Mouse (Mus musculus) cortical plate, adult 2 months (tissue): ENCODE measurements around the gene Ptafr. TPM values are rescaled to one million over a fixed set of nuclear protein-coding genes. Genes with fewer than 3 reads are reported as not detected.
A peak's percentile ranks its signal among the peaks of the same experiment; 100 is the strongest.

Source experiments
- H3K27ac ChIP-seq: fragments of 200-500 bp; 2 replicates; pipeline ENCODE4 v1.5.1; 2012; ENCODE audit warnings: low read length, control low read depth, inconsistent platforms; ENCODE audit not compliant: insufficient read depth
- H3K4me1 ChIP-seq: fragments of 200-500 bp; 2 replicates; pipeline ENCODE4 v1.6.1; 2011; ENCODE audit warnings: low read length; ENCODE audit not compliant: control insufficient read depth, insufficient read depth
- H3K4me3 ChIP-seq: fragments of 200-500 bp; 2 replicates; pipeline ENCODE4 v1.5.1; 2011; ENCODE audit warnings: mild to moderate bottlenecking, low read length, control low read depth; ENCODE audit not compliant: insufficient read depth
- CTCF ChIP-seq: fragments of 200-500 bp; IDR thresholded peaks from 2 replicates; pipeline ENCODE4 v1.5.1; 2011; ENCODE audit warnings: mild to moderate bottlenecking, control low read depth, low read length; ENCODE audit not compliant: insufficient read depth; ENCODE audit errors: extremely low read depth
- POLR2A ChIP-seq: fragments of 200-500 bp; IDR thresholded peaks from 2 replicates; pipeline ENCODE4 v1.6.1; 2011; ENCODE audit warnings: mild to moderate bottlenecking, low read length, control low read depth; ENCODE audit not compliant: insufficient read depth; ENCODE audit errors: extremely low read depth
- polyA plus RNA-seq: library from polyadenylated mRNA; depleted of rRNA; stranded (reverse); fragments of >200 nt; gene quantifications from 2 replicates; pipeline ENCODE4 v1.2.3, GENCODE M21; 2012

The Ptafr gene
- polyA plus RNA-seq, 1 experiment = 1.5 TPM

GRCm38 (mm10) chr4:132603468-132603867 lies 39.6 kb downstream of the Ptafr start:
- H3K4me1 ChIP-seq = 0 out of 2 replicates have a peak, but pooled peaks cover 2% of the 10 kb centered on the region
- H3K27ac ChIP-seq = no peak overlapping the region

GRCm38 (mm10) chr4:132605816-132606215 lies 41.9 kb downstream of the Ptafr start:
- TF ChIP-seq POLR2A (no peak), CTCF (no peak)
- 0 out of 2 replicates have a peak, but pooled peaks cover 2% of the 10 kb centered on the region for H3K4me1 ChIP-seq
- no peak overlapping the region for H3K4me3 ChIP-seq
- no peak overlapping the region for H3K27ac ChIP-seq

More at GRCm38 (mm10) chr4:132603468-132603867, 39.6 kb downstream of the Ptafr start:
- H3K4me3 ChIP-seq = no peak overlapping the region
- no peak for TF ChIP-seq POLR2A
- TF ChIP-seq CTCF = no peak

GRCm38 (mm10) chr4:132608147-132608546 lies 44.3 kb downstream of the Ptafr start:
- H3K4me3 ChIP-seq = no peak overlapping the region
- H3K4me1 ChIP-seq = 0 out of 2 replicates have a peak, but pooled peaks cover 2% of the 10 kb centered on the region
- TF ChIP-seq CTCF = no peak
- no peak for TF ChIP-seq POLR2A
- H3K27ac ChIP-seq = no peak overlapping the region

GRCm38 (mm10) chr4:132610301-132610984 lies 46.6 kb downstream of the Ptafr start:
- TF ChIP-seq CTCF (no peak), POLR2A (no peak)

GRCm38 (mm10) chr4:132611320-132611719 lies 47.5 kb downstream of the Ptafr start:
- Histone ChIP-seq H3K4me3 (no peak overlapping the region), H3K27ac (no peak overlapping the region), H3K4me1 (no peaks in the 10 kb centered on the region)
- TF ChIP-seq CTCF = no peak
- TF ChIP-seq POLR2A = no peak

More at GRCm38 (mm10) chr4:132610301-132610984, 46.6 kb downstream of the Ptafr start:
- Histone ChIP-seq H3K4me3 (no peak overlapping the region), H3K27ac (no peak overlapping the region), H3K4me1 (0 out of 2 replicates have a peak, but pooled peaks cover 2% of the 10 kb centered on the region)

GRCm38 (mm10) chr4:132617873-132618272 lies 54.0 kb downstream of the Ptafr start:
- Histone ChIP-seq H3K4me1 (no peaks in the 10 kb centered on the region; the same call in 1 of the 2 replicates), H3K4me3 (no peak overlapping the region), H3K27ac (no peak overlapping the region)
- TF ChIP-seq CTCF = no peak
- TF ChIP-seq POLR2A = no peak

- peak overlapping the region; percentile 70; the same call in 1 of the 2 replicates for H3K27ac ChIP-seq
- H3K4me1 ChIP-seq = no peaks in the 10 kb centered on the region; the same call in 1 of the 2 replicates
- H3K4me3 ChIP-seq = no peak overlapping the region
- no peak for TF ChIP-seq POLR2A
Observed at GRCm38 (mm10) chr4:132618850-132619375, 55.0 kb downstream of the Ptafr start.

GRCm38 (mm10) chr4:132620134-132620533 lies 56.3 kb downstream of the Ptafr start:
- no peaks in the 10 kb centered on the region; the same call in 1 of the 2 replicates for H3K4me1 ChIP-seq
- TF ChIP-seq CTCF (no peak), POLR2A (no peak)
- no peak overlapping the region for H3K27ac ChIP-seq
- no peak overlapping the region for H3K4me3 ChIP-seq

- Histone ChIP-seq H3K27ac (no peak overlapping the region), H3K4me3 (no peak overlapping the region), H3K4me1 (no peaks in the 10 kb centered on the region; the same call in 1 of the 2 replicates)
- TF ChIP-seq CTCF = no peak
- no peak for TF ChIP-seq POLR2A
Observed at GRCm38 (mm10) chr4:132621287-132622068, 57.6 kb downstream of the Ptafr start.
